Mouse (Mus musculus) spleen, postnatal 36 days (tissue): ENCODE data around the gene Pkn3.
"Not testable (repeated sequence)": the region's sequence is repeated elsewhere in the genome, so short reads cannot be mapped to it uniquely, and the experiment has no call there.

Source experiments
- DNase-seq, 2 experiments: peaks; one replicate each; pipeline ENCODE4 v3.0.0; 2022; ENCODE audit warnings: low spot score in 2 of 2, mixed read lengths in 1 of 2

Gene Pkn3

DNA sequence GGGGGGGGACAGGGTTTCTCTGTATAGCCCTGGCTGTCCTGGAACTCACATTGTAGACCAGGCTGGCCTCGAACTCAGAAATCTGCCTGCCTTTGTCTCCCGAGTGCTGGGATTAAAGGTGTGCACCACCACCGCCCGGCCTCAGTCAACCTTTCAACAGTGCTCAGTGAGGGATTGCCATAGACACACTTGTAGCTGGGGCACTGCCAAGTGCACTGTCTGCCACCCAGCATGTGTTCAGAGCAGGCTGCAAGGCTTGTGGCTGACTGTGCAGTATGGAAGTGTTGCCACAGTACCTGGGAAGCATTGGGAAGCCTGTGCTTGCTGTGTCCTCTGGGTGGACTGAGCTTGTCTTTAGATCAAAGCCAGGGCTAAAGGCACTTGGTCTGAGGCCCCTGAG is 62.5 kb downstream of the Pkn3 start:
- DNase-seq: not testable (repeated sequence)
